In genomic region chr2:117023436-117023835, GRCm38 (mm10) we compare ENCODE assay signal across 18 mouse cellular contexts.
"Had no signal": no experiment of that assay in that cellular context is flagged by ENCODE, and none has a peak within 500 bp of the region (broad histone marks: within the 10 kb centered on the region; RNA-seq: fewer than 3 reads in every experiment).

No protein-coding gene starts in this region.

- H3K9me3 ChIP-seq: liver, embryonic 13.5 days; liver, embryonic 15.5 days; lung, embryonic 15.5 days; midbrain, embryonic 12.5 days; neural tube, embryonic 12.5 days; stomach, embryonic 15.5 days had no signal

- DNase-seq: liver, embryonic 13.5 days; liver, postnatal 0 days; lung, adult 2 months; lung, postnatal 14 days; lung, postnatal 36 days; midbrain, embryonic 14.5 days; thymus, adult 2 months; thymus, postnatal 25 days; thymus, postnatal 4 days had no signal

- H3K4me3 ChIP-seq: liver, embryonic 13.5 days; liver, embryonic 15.5 days; lung, embryonic 15.5 days; megakaryocyte, embryonic 14.5 days; midbrain, embryonic 12.5 days; neural tube, embryonic 12.5 days; stomach, embryonic 15.5 days had no signal

- ATAC-seq: liver, postnatal 0 days; lung, postnatal 0 days had no signal

- H3K9ac ChIP-seq: liver, embryonic 13.5 days; liver, embryonic 15.5 days; liver, postnatal 0 days; lung, embryonic 15.5 days; midbrain, embryonic 12.5 days; neural tube, embryonic 12.5 days; stomach, embryonic 15.5 days had no signal

- H3K36me3 ChIP-seq: liver, embryonic 13.5 days; liver, embryonic 15.5 days; lung, embryonic 15.5 days; midbrain, embryonic 12.5 days; neural tube, embryonic 12.5 days; stomach, embryonic 15.5 days had no signal

- H3K27ac ChIP-seq: liver, embryonic 13.5 days; liver, embryonic 15.5 days; lung, embryonic 15.5 days; macrophage; midbrain, embryonic 12.5 days; neural tube, embryonic 12.5 days; stomach, embryonic 15.5 days; stomach, postnatal 0 days had no signal

- H3K4me2 ChIP-seq: liver, embryonic 13.5 days; liver, embryonic 15.5 days; lung, embryonic 15.5 days; midbrain, embryonic 12.5 days; neural tube, embryonic 12.5 days; stomach, embryonic 15.5 days had no signal

- H3K27me3 ChIP-seq: liver, embryonic 13.5 days; liver, embryonic 15.5 days; lung, embryonic 15.5 days; megakaryocyte, embryonic 14.5 days; midbrain, embryonic 12.5 days; neural tube, embryonic 12.5 days; stomach, embryonic 15.5 days had no signal

- H3K4me1 ChIP-seq: liver, embryonic 15.5 days had no signal
